Mouse (Mus musculus) Muller cell, postnatal 12 days (primary cell): ENCODE results near the gene Ppp1cc.
"Not testable (repeated sequence)": the region's sequence is repeated elsewhere in the genome, so short reads cannot be mapped to it uniquely, and the experiment has no call there.

Source experiments
- DNase-seq: peaks from one replicate; pipeline ENCODE4 v3.0.0-alpha.2; 2015; ENCODE audit errors: inconsistent ontology term

Ppp1cc gene

DNA sequence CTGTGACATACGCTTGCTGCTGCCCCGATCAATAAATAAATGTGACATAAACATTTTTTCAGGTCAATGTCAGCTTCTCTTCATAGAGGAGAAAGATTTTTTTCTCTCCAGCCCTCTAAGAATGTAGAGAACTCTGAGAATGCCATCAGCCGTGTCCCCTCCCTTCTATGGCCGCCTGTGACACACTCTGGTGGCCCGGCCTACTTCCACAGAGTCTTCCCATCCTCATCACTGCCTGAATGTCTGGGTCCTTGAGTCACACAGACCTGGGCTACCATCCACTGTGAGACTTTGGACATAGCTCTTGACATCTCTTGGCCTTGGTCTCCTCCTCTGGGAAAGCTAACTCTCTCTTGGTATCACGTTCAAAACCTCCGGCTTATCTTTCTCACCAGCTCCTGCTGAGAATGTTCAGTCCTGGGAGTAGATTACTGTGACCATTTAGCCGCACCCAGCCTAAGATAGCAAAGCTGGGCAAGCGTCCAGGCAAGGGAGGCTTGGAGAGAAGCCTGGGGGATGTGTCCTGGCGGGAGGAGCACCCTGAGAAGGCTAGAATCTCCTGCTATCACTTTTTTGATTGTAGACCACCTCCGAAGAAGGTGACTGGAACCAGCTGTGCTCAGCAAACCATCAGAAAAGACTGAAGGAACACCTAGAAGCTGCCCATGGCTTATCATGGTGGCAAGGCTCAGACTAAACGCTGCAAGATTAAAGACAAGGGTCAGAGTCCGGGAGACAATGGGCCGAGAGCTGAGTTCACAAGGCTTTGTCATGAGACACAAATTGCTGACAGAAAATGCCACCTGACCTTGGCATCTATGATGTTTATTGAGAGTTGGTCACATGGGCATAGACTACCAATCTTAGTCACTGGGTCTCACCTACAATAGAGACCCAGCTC is 21.3 kb upstream of the Ppp1cc start:
- DNase-seq, result peak; percentile 64

DNA sequence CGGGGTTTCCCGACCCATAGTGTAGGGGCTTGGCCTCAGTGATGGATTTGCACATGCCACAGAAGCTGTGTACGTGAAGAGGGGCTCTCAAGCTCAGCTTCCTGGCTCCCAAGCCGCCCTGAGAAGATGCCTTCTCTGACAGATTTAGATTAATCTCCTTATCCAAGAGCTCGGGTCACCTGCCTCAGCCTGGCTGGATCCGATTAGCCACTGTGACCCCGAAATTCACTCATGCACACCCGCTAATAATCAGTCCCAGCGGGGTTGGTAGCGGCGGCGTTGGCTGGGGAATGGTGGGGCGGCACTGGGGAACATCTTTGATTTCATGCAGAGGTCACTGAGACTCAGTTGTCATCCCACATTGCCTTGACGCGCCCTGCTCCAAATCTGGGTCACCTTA is 19.2 kb upstream of the Ppp1cc start:
- no peak for DNase-seq

- not testable (repeated sequence) for DNase-seq
These were observed 18.3 kb upstream of the Ppp1cc start for GRCm38 (mm10) chr5:122139771-122140170.

DNA sequence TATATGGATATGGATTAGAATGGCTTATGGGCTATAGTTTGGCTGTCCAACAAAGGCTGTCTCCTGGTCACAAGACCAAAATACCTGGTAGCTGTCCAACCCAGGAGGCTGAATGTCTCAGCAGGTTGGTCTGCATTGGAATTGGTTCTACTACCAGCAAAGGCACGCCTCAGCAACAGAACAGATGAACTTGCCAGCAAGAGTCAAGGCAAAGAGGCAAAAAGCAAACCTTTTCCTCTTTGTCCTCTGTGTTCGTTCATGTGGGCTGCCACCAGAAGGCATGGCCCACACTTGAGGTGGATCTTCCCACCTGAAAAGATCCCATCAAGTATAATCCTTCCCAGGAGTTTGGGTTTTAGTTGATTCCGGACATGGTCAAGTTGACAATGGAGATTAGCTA is 17.4 kb upstream of the Ppp1cc start, which contains the start of gene Ccdc63:
Gene Ccdc63, minus strand, starts transcription at position 101 of the 400 bp plus-strand sequence.
- DNase-seq, result no peak

GRCm38 (mm10) chr5:122142230-122142992 is 15.7 kb upstream of the Ppp1cc start:
- DNase-seq, result no peak

GRCm38 (mm10) chr5:122143543-122143942 is 14.5 kb upstream of the Ppp1cc start:
- peak; percentile 62 for DNase-seq

DNA sequence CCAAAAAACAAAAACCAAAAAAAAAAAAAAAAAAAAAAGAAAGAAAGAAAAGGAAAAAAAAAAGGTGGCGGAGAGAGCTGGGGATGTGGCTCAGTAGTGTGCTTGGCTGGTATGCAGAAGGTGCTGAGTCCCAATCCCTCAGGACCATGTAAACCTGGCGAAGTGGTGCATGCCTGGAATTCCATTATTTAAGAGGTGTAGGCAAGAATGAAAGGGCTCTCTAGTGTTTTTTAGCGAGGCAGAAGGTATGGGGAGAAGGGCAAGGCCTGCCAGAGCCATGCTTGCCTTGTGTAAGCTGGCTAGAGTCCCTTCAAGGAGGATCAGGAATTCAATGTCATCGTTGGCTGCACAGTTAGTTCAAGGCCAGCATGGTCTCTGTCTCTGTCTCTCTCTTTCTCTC is 13.3 kb upstream of the Ppp1cc start:
- no peak for DNase-seq

GRCm38 (mm10) chr5:122145381-122146055 is 12.6 kb upstream of the Ppp1cc start:
- no peak for DNase-seq

DNA sequence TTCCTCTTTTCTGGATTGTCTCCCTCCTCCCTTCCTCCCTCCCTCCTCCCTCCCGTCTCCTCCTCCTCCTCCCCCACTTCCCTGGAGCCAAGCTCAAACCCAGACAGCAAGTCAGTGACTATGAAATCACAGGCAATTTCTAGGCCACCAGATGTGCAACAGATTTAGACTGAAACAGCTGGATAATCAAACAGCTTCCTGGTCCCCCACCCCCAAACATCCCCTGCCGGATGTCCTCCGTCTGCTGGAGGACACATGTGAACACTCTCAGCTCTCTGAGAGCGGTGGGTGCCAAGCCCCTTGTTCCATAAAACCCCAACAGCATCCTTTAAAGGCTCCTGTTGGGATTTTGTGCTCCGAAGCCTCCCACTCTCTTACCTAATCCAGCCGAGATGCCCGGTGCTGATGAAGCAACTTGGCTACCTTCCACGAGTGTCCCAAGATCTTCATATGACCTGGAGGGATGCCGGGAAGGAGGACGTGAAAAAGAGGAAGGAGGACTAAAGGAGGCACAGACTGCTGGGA is 12.0 kb upstream of the Ppp1cc start:
- no peak for DNase-seq

DNA sequence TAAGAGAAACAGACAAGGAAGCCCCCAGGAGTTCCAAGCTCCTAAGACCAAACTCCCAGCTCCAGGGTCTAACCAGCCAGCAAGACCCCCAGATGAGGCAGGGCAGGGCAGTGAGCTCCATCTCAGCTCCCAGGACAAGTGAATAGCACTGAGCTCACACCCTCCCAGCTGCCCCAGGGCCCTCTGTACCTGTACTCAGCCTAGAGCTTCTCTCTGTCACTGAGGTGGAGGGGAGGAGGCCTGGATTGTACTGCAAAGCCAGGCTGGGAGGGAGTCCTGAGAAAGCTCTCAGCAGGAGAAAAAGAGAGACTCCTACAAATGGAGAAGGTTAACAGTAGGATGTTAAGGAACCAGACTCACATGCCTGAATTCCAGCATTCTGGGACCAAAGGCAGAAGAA is 11.5 kb upstream of the Ppp1cc start:
- DNase-seq, result no peak

DNA sequence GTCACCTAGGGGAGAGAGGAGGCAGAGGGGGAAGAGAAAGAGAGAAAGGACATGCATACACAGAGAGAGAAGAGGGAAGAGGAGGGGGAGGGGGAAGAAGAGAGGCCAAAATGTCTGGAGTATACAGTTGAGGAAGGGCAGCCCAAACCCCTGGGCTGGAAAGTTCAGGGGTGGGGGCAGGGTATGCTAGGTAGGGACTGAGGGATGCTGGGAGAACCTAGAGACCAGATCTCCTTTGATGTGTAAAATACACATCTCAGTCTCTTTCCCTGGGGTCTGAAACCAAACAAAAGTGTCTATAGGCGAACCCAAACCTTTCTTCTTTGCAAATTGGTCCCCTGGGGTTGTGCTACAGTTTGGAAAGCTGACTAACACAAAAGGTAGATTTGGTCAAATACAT is 10.0 kb upstream of the Ppp1cc start:
- no peak for DNase-seq

DNA sequence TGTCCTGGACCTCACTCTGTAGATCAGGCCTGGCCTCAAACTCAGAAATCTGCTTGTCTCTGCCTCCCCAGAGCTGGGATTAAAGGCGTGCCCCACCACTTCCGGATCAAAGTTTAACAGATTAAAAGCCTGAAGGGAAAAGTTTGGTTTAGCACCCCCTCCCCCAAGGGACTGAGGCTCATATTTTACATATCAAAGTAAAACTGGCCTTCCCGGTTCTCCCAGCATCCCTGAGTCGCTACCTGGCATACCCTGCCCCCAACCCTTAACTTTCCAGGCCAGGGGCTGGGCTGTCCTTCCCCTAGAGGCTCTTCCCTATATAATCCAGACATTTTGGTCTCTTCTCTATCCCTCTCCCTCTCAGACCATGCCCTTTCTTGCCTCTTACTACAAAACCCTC is 8.8 kb upstream of the Ppp1cc start:
- DNase-seq, result no peak

DNA sequence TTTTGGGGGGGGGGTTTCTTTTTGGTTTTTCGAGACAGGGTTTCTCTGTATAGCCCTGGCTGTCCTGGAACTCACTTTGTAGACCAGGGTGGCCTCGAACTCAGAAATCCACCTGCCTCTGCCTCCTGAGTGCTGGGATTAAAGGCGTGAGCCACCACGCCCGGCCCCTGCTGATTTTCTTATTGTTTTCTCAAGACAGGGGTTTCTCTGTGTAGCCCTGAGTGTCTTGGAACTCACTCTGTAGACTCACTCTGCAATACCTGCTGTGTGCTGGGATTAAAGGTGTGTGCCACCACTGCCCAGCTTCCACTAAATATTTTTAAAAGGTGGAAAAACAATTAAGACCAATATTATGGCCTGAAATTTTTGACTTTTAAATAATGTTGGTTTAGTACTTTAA is 5.6 kb upstream of the Ppp1cc start:
- not testable (repeated sequence) for DNase-seq

DNA sequence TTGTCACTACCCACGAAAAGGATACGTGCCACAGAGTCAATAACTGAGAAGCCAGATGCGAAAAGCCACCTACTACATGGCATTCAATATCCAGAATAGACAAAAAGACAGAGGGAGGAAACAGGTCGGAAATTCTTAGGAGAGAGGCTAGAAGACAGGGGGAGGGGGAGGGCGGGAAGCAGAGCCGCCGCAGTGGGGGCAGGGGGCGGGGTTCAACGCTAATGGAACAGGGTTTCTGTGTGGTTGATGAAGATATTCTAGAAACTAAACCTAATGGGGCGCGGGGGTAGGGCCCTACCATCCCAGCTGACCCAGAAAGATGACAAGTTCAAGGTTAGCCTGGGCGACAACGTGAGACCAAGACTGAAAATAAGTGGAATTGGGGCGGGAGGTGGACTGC is 4.1 kb upstream of the Ppp1cc start:
- no peak for DNase-seq

DNA sequence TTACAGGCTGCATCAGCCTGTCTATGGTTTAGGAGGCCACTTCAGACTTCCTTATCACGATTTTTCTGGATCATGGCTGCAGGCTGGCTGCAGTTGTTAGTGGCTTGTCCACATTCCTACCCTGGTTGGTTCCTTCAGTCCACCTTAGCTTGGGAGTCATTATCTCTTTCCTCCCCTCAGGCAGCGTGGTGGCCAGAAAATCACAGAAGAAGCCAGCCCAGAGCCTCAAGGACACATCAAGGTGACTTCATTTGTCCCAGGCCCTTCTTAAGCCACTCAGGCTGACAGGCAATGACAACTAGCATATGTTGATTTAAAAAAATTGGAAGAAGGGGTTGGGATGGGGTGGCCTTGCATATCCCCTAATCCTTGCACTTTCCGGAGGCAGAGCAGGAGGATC is 3.3 kb upstream of the Ppp1cc start:
- DNase-seq, result no peak

DNA sequence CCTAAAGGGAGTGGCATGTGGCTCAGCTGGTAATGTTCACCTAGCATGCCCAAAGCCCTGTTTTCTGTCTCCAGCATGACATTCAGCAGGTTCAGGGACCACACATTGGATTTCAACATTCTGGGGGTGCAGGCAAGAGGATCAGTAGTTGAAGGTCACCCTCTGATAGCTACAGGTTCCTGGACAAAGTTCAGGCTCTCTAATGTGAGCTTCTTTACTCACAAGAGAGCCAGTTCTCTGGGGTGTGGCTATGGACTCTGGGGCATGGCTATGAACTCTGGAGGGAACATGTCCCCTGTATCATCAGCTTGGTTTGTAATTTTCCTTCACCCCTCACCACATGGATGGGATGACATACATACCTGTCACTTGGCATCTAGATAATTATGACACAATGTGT is 2.5 kb upstream of the Ppp1cc start:
- no peak for DNase-seq

DNA sequence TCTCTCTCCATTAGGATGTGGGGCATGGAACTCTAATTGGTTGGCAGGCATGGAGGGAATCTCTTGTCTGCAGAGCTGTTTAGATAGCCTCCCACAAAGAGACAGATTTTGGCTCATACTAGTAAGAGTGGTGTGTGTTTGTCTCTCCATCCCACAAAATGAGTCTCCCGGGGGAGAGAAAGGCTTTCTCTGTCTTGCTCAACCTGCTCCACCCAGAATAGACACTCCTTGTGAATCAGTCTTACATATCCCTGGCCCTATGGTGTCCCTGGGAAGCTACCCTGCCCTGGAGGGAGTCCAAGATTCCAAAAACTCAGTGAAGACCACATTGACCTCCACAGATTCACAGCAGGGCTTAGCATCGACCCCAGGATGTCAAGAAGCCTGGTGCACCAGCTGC is 1.6 kb upstream of the Ppp1cc start:
- DNase-seq, result no peak

- DNase-seq, result no peak
These were observed 758 bp downstream of the Ppp1cc start for GRCm38 (mm10) chr5:122158557-122159515.

- no peak for DNase-seq
These were observed 5.1 kb downstream of the Ppp1cc start for GRCm38 (mm10) chr5:122163194-122163593.

DNA sequence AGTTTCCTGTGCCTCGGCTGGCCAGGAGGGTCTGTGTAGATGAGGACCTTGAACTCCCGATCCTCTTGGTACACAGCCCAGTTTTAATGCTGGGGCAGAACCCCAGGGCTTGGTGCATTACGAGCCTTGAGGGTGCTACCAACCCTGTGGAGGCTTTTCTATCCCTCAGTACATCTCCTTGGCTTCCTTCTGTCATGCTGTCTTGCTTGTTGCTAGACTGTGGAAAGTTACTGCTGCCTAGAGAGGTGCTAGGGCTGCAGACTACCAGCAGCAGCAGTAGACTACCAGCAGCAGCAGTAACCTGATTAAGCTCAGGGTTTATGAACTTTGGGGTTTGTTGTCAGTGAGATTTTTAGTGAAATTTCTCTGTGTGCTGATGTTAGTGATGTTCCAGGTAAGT is 5.9 kb downstream of the Ppp1cc start:
- no peak for DNase-seq
